Mouse (Mus musculus) heart, postnatal 14 days (tissue): ENCODE measurements at regions not wholly inside any gene's neighbourhood (a gene's known extent, or its start where the extent isn't known, plus 50 kb on each side); places are given as distances from the start of the nearest gene placed in this dataset.
"Not testable (repeated sequence)": the region's sequence is repeated elsewhere in the genome, so short reads cannot be mapped to it uniquely, and the experiment has no call there.

Experiments used
- DNase-seq, 2 experiments: peaks; one replicate each; pipeline ENCODE4 v3.0.0; 2021 to 2022
- intact Hi-C: fragments of 180-260 bp; cut with DNase I; formaldehyde crosslinking; loops from one replicate; pipeline ENCODE4 v1.15.1; 2025

- intact Hi-C loops = no loop called here
- DNase-seq = no peak
Observed at GRCm38 (mm10) chr17:76703823-76704222, 1152.1 kb upstream of the Fam98a start.

DNA sequence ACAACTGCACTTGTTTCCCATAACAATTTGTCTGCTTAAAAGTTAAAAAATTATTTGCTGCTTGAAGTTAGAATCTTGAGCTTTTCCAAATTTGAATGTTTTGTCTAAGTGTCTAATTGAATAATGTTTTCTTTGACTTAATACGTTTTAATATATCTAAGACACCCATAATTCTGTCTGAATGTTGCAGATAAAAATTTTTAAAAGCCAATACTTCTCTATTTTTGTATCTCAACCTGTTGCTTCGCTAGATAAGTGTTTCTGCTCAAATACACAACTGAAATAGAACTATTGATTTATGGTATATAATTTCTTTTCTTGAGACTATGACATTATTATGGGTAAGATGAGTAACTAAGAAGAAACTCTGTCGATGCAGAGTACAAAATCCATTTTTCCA is 1144.5 kb upstream of the Fam98a start:
- intact Hi-C loops = no loop called here

GRCm38 (mm10) chr17:76658056-76658455 is 1106.3 kb upstream of the Fam98a start:
- no peak for DNase-seq
- intact Hi-C loops = no loop called here

More for the DNA sequence above, 1144.5 kb upstream of the Fam98a start:
- DNase-seq = no peak

DNA sequence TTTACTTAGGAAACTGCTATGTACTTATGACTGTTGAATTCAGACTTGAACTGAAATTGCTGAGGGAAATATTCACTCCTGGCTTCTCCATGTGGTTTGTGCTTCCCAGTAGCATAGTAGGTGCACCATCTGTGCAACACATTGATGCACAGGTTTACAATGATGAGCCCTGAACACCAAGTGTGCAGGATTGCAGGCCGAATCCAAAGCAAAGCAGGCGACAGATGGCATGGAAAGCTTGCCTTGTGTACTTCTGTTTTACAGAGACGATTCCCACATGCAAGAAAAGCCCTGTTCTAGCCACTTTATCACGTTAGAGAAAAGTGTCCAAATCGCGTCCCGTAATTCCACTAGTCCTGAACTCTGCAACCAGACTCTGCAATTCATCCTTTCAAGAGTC is 1074.2 kb upstream of the Fam98a start:
- intact Hi-C loops = no loop called here
- no peak for DNase-seq

- intact Hi-C loops = no loop called here
Observed at GRCm38 (mm10) chr17:76605237-76605636, 1053.5 kb upstream of the Fam98a start.

DNA sequence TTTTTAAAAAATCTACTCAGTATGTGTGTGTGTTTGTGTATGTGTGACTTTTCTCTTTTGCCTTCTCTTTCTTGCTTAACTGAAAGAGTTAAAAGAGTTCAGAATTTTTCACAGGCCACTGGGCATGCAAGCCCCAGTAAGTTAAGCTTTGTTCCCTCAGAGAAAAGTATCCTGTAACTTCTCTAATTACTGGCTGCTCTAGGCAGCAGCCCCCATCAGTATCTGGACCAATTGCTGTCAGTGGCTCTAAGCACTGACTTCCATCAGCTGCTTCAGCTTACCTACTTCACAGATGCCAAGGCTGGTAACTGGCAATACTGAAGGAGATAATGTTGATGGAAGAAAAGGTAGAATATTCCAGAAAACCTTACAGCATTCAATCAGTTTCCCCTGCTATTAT is 1026.6 kb upstream of the Fam98a start:
- DNase-seq = no peak
- intact Hi-C loops = no loop called here

More at GRCm38 (mm10) chr17:76605237-76605636, 1053.5 kb upstream of the Fam98a start:
- DNase-seq = no peak

DNA sequence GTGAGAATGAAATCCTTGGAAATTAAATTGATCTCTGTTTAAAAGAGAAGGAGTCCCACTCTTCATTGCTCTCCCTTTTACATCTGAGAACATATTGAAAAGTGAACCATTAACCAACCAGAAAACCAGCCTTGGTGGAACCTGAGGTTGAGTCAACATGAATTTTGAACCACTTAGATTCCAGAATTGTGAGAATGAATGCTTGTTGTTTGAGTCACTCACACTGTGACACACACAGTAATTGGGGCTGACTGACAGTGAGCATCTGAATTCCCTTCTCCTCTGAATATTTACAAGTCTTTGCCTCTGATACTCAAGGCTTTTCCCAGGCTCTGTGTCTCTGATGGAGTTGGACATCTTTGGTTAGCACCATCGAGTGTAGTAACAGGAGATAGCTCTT is 1008.0 kb upstream of the Fam98a start:
- intact Hi-C loops = no loop called here
- DNase-seq = no peak

GRCm38 (mm10) chr17:76545566-76545965 is 993.8 kb upstream of the Fam98a start:
- DNase-seq = no peak
- intact Hi-C loops = no loop called here

DNA sequence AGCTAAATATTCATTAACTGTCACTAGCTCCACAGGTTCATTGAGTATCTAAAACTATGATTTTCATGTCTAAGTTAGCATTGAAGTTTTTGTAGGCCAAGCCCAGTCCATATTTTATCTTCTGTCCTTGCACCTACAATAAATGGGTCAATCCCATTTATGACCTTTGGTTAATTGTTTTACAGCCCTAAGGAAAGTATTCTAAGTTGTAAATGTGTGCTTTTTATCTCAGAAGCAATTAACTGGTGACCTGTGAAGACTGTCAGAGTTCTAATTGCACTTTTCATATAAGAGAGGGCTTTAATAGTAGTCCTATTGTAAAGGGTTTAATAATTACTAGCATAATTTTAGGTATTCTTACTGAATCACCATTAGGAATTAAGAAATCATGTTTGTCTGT is 984.0 kb upstream of the Fam98a start:
- no peak for DNase-seq
- intact Hi-C loops = no loop called here

GRCm38 (mm10) chr17:76501732-76502131 is 950.0 kb upstream of the Fam98a start:
- DNase-seq = no peak
- intact Hi-C loops = no loop called here

DNA sequence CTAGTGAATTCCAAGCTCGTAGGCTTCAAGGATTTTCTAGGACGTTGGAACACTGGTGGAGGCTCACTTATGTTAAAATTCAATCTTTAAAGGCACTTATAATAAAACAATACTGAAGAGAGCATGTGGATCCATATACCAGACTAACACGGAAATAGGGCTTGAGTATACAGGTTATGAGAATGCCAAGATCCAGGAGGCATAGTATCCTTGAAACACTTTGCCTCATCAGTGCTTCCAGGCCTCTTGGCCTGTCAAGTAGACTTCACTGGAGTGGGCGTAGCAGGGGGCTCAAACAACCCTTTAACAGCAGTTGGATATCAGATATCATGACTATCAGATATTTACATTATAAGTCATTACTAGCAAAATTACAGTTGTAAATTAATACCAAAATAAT is 948.7 kb upstream of the Fam98a start:
- no peak for DNase-seq
- intact Hi-C loops = no loop called here

GRCm38 (mm10) chr17:76499981-76500380 is 948.2 kb upstream of the Fam98a start:
- intact Hi-C loops = not testable (repeated sequence)

DNA sequence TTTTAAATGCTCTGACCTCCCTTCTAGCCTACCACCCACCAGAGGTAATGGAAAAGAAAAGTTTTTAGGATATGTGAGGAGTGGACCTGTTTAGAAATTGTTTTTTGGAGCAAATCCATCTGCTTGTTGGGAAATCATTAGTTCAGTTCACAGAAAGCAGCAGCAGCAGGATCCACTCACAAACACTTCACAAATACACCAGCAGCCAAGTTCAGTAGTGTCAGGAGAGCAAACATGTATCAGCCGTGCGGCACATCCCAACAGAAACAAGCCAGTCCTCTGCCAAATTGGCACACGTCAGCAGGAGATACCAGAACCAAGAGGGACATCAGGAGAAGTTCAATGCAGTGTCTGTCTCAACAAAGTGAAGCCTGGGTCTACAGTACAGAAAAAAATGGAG is 935.6 kb upstream of the Fam98a start:
- DNase-seq = no peak
- intact Hi-C loops = no loop called here

More at GRCm38 (mm10) chr17:76499981-76500380, 948.2 kb upstream of the Fam98a start:
- not testable (repeated sequence) for DNase-seq

GRCm38 (mm10) chr17:76484130-76484529 is 932.4 kb upstream of the Fam98a start:
- intact Hi-C loops = no loop called here
- peak in 1 of 2 experiments; percentile 2 for DNase-seq

DNA sequence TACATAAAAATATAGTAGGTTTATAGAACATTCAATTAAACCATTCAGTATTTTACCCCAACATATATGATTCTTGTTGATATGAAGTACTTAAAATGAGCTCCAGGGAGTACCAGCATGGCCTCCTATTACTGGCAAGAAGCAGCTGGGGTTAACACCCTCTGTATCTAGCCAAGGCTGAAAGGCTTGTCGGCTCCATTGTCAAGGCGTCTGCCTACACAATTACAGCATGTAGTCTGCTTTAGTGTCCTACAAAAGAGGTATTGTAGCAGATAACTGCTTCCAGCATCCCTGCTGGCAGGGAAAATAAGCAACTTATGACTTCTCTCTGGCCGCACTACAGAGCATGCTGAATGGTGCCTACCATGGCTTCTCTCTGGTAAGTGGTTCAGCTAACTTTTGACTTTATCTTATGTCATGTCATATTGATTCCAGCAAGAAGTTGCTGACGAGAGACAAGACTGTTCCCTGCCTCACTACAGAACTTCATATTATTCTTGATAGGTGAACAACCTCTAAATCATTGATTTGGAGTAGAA is 899.6 kb upstream of the Fam98a start:
- DNase-seq = no peak
- intact Hi-C loops = no loop called here
